9 mouse cellular contexts compared by ENCODE assay signal in genomic region chr5:92841474-92841873, GRCm38 (mm10).
DNase-seq lines count a peak whose midpoint lies in the region; ATAC-seq lines count a peak whose summit lies in the region.
"Had no signal": no experiment of that assay in that cellular context is flagged by ENCODE, and none has a peak within 500 bp of the region (broad histone marks: within the 10 kb centered on the region; RNA-seq: fewer than 3 reads in every experiment).

No protein-coding gene starts in this region.

- H3K4me3 ChIP-seq in hindbrain, embryonic 14.5 days (replicated peaks; ENCODE audit: low read length), result no peak overlapping the region
- H3K4me3 ChIP-seq in hindbrain, embryonic 12.5 days, result no peak overlapping the region
- no peak overlapping the region for H3K4me3 ChIP-seq in intestine, embryonic 14.5 days (ENCODE audit: low read depth, low read length)
- H3K4me3 ChIP-seq in liver, embryonic 11.5 days (ENCODE audit: low read depth, low read length), result no peak overlapping the region

- no peaks in the 10 kb centered on the region for H3K27me3 ChIP-seq in hindbrain, embryonic 14.5 days (ENCODE audit: control insufficient read depth, insufficient read depth, low read length)
- H3K27me3 ChIP-seq in hindbrain, embryonic 12.5 days, result no peaks in the 10 kb centered on the region
- H3K27me3 ChIP-seq in intestine, embryonic 14.5 days (replicated peaks; ENCODE audit: control insufficient read depth, insufficient read depth, low read length), result no peaks in the 10 kb centered on the region
- no peaks in the 10 kb centered on the region for H3K27me3 ChIP-seq in liver, embryonic 11.5 days (replicated peaks; ENCODE audit: control insufficient read depth, insufficient read depth, low read length)

- DNase-seq in hindbrain, embryonic 14.5 days (ENCODE audit: low spot score), result peak; percentile 42
- peak; percentile 72 for DNase-seq in ZHBTc4 (ENCODE audit: low read depth, low spot score)
- no peak for DNase-seq in intestine, embryonic 14.5 days (ENCODE audit: low spot score)
- peak; percentile 91 for DNase-seq in lung, postnatal 10 days
- no peak for DNase-seq in liver, embryonic 11.5 days (ENCODE audit: low spot score)
- DNase-seq in frontal cortex, postnatal 14 days (ENCODE audit: low spot score in 2 of 2), result no peak
- no peak for DNase-seq in cerebellum, adult 9-11 months

- H3K9me3 ChIP-seq in hindbrain, embryonic 14.5 days (ENCODE audit: control insufficient read depth, low read length), result no peaks in the 10 kb centered on the region
- H3K9me3 ChIP-seq in hindbrain, embryonic 12.5 days (replicated peaks), result no peaks in the 10 kb centered on the region
- H3K9me3 ChIP-seq in intestine, embryonic 14.5 days (ENCODE audit: control insufficient read depth, low read length), result no peaks in the 10 kb centered on the region
- H3K9me3 ChIP-seq in liver, embryonic 11.5 days (ENCODE audit: control insufficient read depth, low read length), result no peaks in the 10 kb centered on the region
- H3K9me3 ChIP-seq: G1E had no signal

- 45% methylated on average over 5 of the region's 5 CpGs for WGBS in hindbrain, embryonic 14.5 days
- WGBS in hindbrain, embryonic 12.5 days, result 57% methylated on average over 5 of the region's 5 CpGs
- WGBS in intestine, embryonic 14.5 days, result 18% methylated on average over 5 of the region's 5 CpGs
- 64% methylated on average over 5 of the region's 5 CpGs for WGBS in liver, embryonic 11.5 days

- no peak overlapping the region for H3K27ac ChIP-seq in hindbrain, embryonic 14.5 days
- H3K27ac ChIP-seq in hindbrain, embryonic 12.5 days, result no peak overlapping the region
- peak overlapping the region; percentile 64 for H3K27ac ChIP-seq in intestine, embryonic 14.5 days (ENCODE audit: low read depth)
- no peak overlapping the region for H3K27ac ChIP-seq in liver, embryonic 11.5 days (ENCODE audit: low read depth, low read length)

- no peak overlapping the region for H3K4me2 ChIP-seq in hindbrain, embryonic 14.5 days (replicated peaks)
- H3K4me2 ChIP-seq in hindbrain, embryonic 12.5 days (replicated peaks), result no peak overlapping the region
- H3K4me2 ChIP-seq in intestine, embryonic 14.5 days (ENCODE audit: low read length), result no peak overlapping the region
- H3K4me2 ChIP-seq in liver, embryonic 11.5 days, result no peak overlapping the region

- no peaks in the 10 kb centered on the region for H3K36me3 ChIP-seq in hindbrain, embryonic 14.5 days (replicated peaks; ENCODE audit: control insufficient read depth, insufficient read depth)
- H3K36me3 ChIP-seq in hindbrain, embryonic 12.5 days, result no peaks in the 10 kb centered on the region
- no peaks in the 10 kb centered on the region for H3K36me3 ChIP-seq in intestine, embryonic 14.5 days (ENCODE audit: control insufficient read depth, insufficient read depth, low read length)
- H3K36me3 ChIP-seq in liver, embryonic 11.5 days (ENCODE audit: control insufficient read depth, insufficient read depth, low read length), result no peaks in the 10 kb centered on the region
- H3K36me3 ChIP-seq: G1E had no signal

- peak; percentile 51; the same call in 1 of the 2 replicates for ATAC-seq in hindbrain, embryonic 14.5 days (ENCODE audit: low FRiP score)
- ATAC-seq in hindbrain, embryonic 12.5 days (ENCODE audit: low FRiP score), result no peak
- ATAC-seq in intestine, embryonic 14.5 days (replicated peaks; ENCODE audit: low FRiP score, low TSS enrichment, low read depth), result peak; percentile 63
- ATAC-seq in liver, embryonic 11.5 days (replicated peaks; ENCODE audit: low FRiP score), result no peak

- H3K9ac ChIP-seq in hindbrain, embryonic 14.5 days, result no peak overlapping the region
- no peak overlapping the region for H3K9ac ChIP-seq in hindbrain, embryonic 12.5 days
- H3K9ac ChIP-seq in intestine, embryonic 14.5 days (ENCODE audit: low read length), result no peak overlapping the region
- H3K9ac ChIP-seq in liver, embryonic 11.5 days (ENCODE audit: low read depth, low read length), result no peak overlapping the region

- H3K4me1 ChIP-seq in hindbrain, embryonic 14.5 days (replicated peaks; ENCODE audit: control insufficient read depth, insufficient read depth, low read length), result peaks cover 12% of the 10 kb centered on the region
- peaks cover 16% of the 10 kb centered on the region for H3K4me1 ChIP-seq in hindbrain, embryonic 12.5 days
- H3K4me1 ChIP-seq in intestine, embryonic 14.5 days (replicated peaks; ENCODE audit: control insufficient read depth, insufficient read depth, low read length), result peaks cover 26% of the 10 kb centered on the region
- 0 out of 2 replicates have a peak, but pooled peaks cover 2% of the 10 kb centered on the region for H3K4me1 ChIP-seq in liver, embryonic 11.5 days (replicated peaks; ENCODE audit: control insufficient read depth, insufficient read depth, low read length)

Comparison
In these comparisons a context has a peak if more than half of its experiments do, and no peak if none do; other contexts are left out.
1. ATAC-seq: peak in hindbrain, embryonic 14.5 days (single experiment) and intestine, embryonic 14.5 days (single experiment); none in hindbrain, embryonic 12.5 days (single experiment) and liver, embryonic 11.5 days (single experiment).
2. DNase-seq: peak in hindbrain, embryonic 14.5 days (single experiment), ZHBTc4 (single experiment) and lung, postnatal 10 days (single experiment); none in intestine, embryonic 14.5 days (single experiment), liver, embryonic 11.5 days (single experiment), frontal cortex, postnatal 14 days (0 of 2) and cerebellum, adult 9-11 months (single experiment).